Mouse (Mus musculus) neural tube, embryonic 11.5 days (tissue): ENCODE data around the gene Kyat3. TPM values are rescaled to one million over a fixed set of nuclear protein-coding genes. Genes with fewer than 3 reads are reported as not detected.

ENCODE experiments used
- ATAC-seq: fragments of 200-750 bp; cut with Nextera tagmentation; 2 replicates; pipeline ENCODE4 v1.8.0; 2017; ENCODE audit warnings: moderate number of reproducible peaks, mild to moderate bottlenecking, moderate TSS enrichment, moderate library complexity; ENCODE audit not compliant: insufficient read depth, low FRiP score, low TSS enrichment
- DNase-seq: peaks from one replicate; pipeline ENCODE4 v3.0.0-alpha.2; 2015; ENCODE audit warnings: low spot score
- H3K27ac ChIP-seq: fragments of 300-500 bp; sonication (generic); 2 replicates; pipeline ENCODE4 v1.5.1; 2014; ENCODE audit warnings: low read depth, mild to moderate bottlenecking, low read length
- H3K27me3 ChIP-seq: fragments of 300-500 bp; sonication (generic); 2 replicates; pipeline ENCODE4 v1.6.1; 2014; ENCODE audit warnings: mild to moderate bottlenecking, low read length, mixed read lengths; ENCODE audit not compliant: control insufficient read depth, insufficient read depth
- H3K36me3 ChIP-seq: fragments of 300-500 bp; sonication (generic); 2 replicates; pipeline ENCODE4 v1.6.1; 2014; ENCODE audit warnings: mild to moderate bottlenecking, low read length, moderate library complexity, mixed read lengths; ENCODE audit not compliant: control insufficient read depth, insufficient read depth
- H3K4me1 ChIP-seq: fragments of 300-500 bp; sonication (generic); 2 replicates; pipeline ENCODE4 v1.6.1; 2014; ENCODE audit warnings: low read length, mixed read lengths; ENCODE audit not compliant: control insufficient read depth, insufficient read depth
- H3K4me2 ChIP-seq: fragments of 300-500 bp; sonication (generic); 2 replicates; pipeline ENCODE4 v1.6.1; 2014; ENCODE audit warnings: low read depth, mild to moderate bottlenecking, moderate library complexity
- H3K4me3 ChIP-seq: fragments of 300-500 bp; sonication (generic); 2 replicates; pipeline ENCODE4 v1.5.1; 2014; ENCODE audit warnings: low read depth, low read length
- H3K9ac ChIP-seq: fragments of 300-500 bp; sonication (generic); 2 replicates; pipeline ENCODE4 v1.6.1; 2014; ENCODE audit warnings: mild to moderate bottlenecking, low read length
- H3K9me3 ChIP-seq: fragments of 300-500 bp; sonication (generic); 2 replicates; pipeline ENCODE4 v1.6.1; 2016; ENCODE audit warnings: low read length; ENCODE audit not compliant: control insufficient read depth
- WGBS: fragments of 180-500 bp; shearing (Covaris S2); extraction: QIAGEN DNeasy Blood & Tissue Kit; methylation state at CpG from one replicate; pipeline ENCODE4 v1.1.7; 2014; 5-methylcytosine and 5-hydroxymethylcytosine counted together
- polyA plus RNA-seq: library from polyadenylated mRNA; unstranded; fragments of >200 nt; fragmentation: Nextera tagmentation; extraction: Ambion mirVana; gene quantifications from 2 replicates; pipeline ENCODE4 v1.2.1, GENCODE M21; 2014

The Kyat3 gene
- polyA plus RNA-seq, 1 experiment from 2014 or later: 14.4 TPM

- ATAC-seq (no peak), DNase-seq (no peak)
- Histone ChIP-seq H3K36me3 (no peaks in the 10 kb centered on the region), H3K4me1 (no peaks in the 10 kb centered on the region), H3K9ac (no peak overlapping the region), H3K27ac (no peak overlapping the region), H3K27me3 (no peaks in the 10 kb centered on the region), H3K4me2 (no peak overlapping the region), H3K9me3 (no peaks in the 10 kb centered on the region), H3K4me3 (no peak overlapping the region)
- 66% methylated on average over 6 of the region's 6 CpGs for WGBS
Observed at GRCm38 (mm10) chr3:142760356-142760755, 59.5 kb downstream of the Kyat3 start.

- WGBS: under 1% methylated on average over 64 of the region's 64 CpGs
- peaks cover 5% of the 10 kb centered on the region for H3K4me1 ChIP-seq
Observed at GRCm38 (mm10) chr3:142764995-142765777, 64.3 kb downstream of the Kyat3 start, which contains the start of gene Gtf2b. TSS of gene Gtf2b (plus strand) at chr3:142765045.

GRCm38 (mm10) chr3:142765778-142766165 is 64.9 kb downstream of the Kyat3 start:
- H3K27me3 ChIP-seq: no peaks in the 10 kb centered on the region
- H3K4me3 ChIP-seq: peak overlapping the region; percentile 89
- 33% methylated on average over 10 of the region's 10 CpGs for WGBS
- H3K4me2 ChIP-seq: peak overlapping the region; percentile 50
- no peak overlapping the region for H3K27ac ChIP-seq
- H3K36me3 ChIP-seq: no peaks in the 10 kb centered on the region
- H3K9me3 ChIP-seq: no peaks in the 10 kb centered on the region
- H3K9ac ChIP-seq: peak overlapping the region; percentile 94
- ATAC-seq: no peak
- H3K4me1 ChIP-seq: peaks cover 5% of the 10 kb centered on the region
- no peak for DNase-seq

More at GRCm38 (mm10) chr3:142764995-142765777, 64.3 kb downstream of the Kyat3 start, which contains the start of gene Gtf2b:
- Histone ChIP-seq H3K36me3 (no peaks in the 10 kb centered on the region), H3K4me2 (peak within 1 kb of the TSS; percentile 50), H3K9me3 (no peaks in the 10 kb centered on the region), H3K27me3 (no peaks in the 10 kb centered on the region), H3K4me3 (peak within 1 kb of the TSS; percentile 89), H3K27ac (peak within 1 kb of the TSS; percentile 78), H3K9ac (peak within 1 kb of the TSS; percentile 94)
- ATAC-seq (peak; percentile 98), DNase-seq (peak; percentile 96)

- H3K36me3 ChIP-seq: no peaks in the 10 kb centered on the region
- H3K9me3 ChIP-seq: no peaks in the 10 kb centered on the region
- H3K4me1 ChIP-seq: peaks cover 5% of the 10 kb centered on the region
- DNase-seq (no peak), ATAC-seq (no peak)
- H3K9ac ChIP-seq: no peak overlapping the region
- no peak overlapping the region for H3K4me2 ChIP-seq
- H3K27ac ChIP-seq: no peak overlapping the region
- no peak overlapping the region for H3K4me3 ChIP-seq
- no peaks in the 10 kb centered on the region for H3K27me3 ChIP-seq
- WGBS: 94% methylated on average over 6 of the region's 6 CpGs
Observed at GRCm38 (mm10) chr3:142768498-142768897, 67.6 kb downstream of the Kyat3 start.

- H3K9me3 ChIP-seq: no peaks in the 10 kb centered on the region
- H3K4me3 ChIP-seq: no peak overlapping the region
- WGBS: 72% methylated on average over 1 of the region's 1 CpGs
- no peak overlapping the region for H3K9ac ChIP-seq
- H3K27ac ChIP-seq: no peak overlapping the region
- H3K4me2 ChIP-seq: no peak overlapping the region
- H3K27me3 ChIP-seq: no peaks in the 10 kb centered on the region
- no peaks in the 10 kb centered on the region for H3K36me3 ChIP-seq
- peaks cover 5% of the 10 kb centered on the region for H3K4me1 ChIP-seq
- ATAC-seq: no peak
- no peak for DNase-seq
Observed at GRCm38 (mm10) chr3:142770518-142770917, 69.7 kb downstream of the Kyat3 start.

GRCm38 (mm10) chr3:142773538-142774191 is 72.8 kb downstream of the Kyat3 start:
- Histone ChIP-seq H3K36me3 (no peaks in the 10 kb centered on the region), H3K9me3 (no peaks in the 10 kb centered on the region), H3K4me2 (no peak overlapping the region), H3K4me1 (no peaks in the 10 kb centered on the region), H3K27ac (no peak overlapping the region), H3K9ac (no peak overlapping the region), H3K4me3 (no peak overlapping the region), H3K27me3 (no peaks in the 10 kb centered on the region)
- 83% methylated on average over 4 of the region's 4 CpGs for WGBS
- DNase-seq: no peak
- no peak for ATAC-seq

- 87% methylated on average over 3 of the region's 3 CpGs for WGBS
- H3K27ac ChIP-seq: no peak overlapping the region
- no peaks in the 10 kb centered on the region for H3K4me1 ChIP-seq
- H3K9me3 ChIP-seq: no peaks in the 10 kb centered on the region
- DNase-seq: no peak
- no peak overlapping the region for H3K4me2 ChIP-seq
- ATAC-seq: no peak
- peaks cover 6% of the 10 kb centered on the region for H3K36me3 ChIP-seq
- no peaks in the 10 kb centered on the region for H3K27me3 ChIP-seq
- H3K4me3 ChIP-seq: no peak overlapping the region
- no peak overlapping the region for H3K9ac ChIP-seq
Observed at GRCm38 (mm10) chr3:142777227-142777626, 76.4 kb downstream of the Kyat3 start.

GRCm38 (mm10) chr3:142786423-142787072 is 85.7 kb downstream of the Kyat3 start:
- Histone ChIP-seq H3K4me2 (no peak overlapping the region), H3K27ac (no peak overlapping the region), H3K4me1 (no peaks in the 10 kb centered on the region), H3K9me3 (no peaks in the 10 kb centered on the region), H3K27me3 (no peaks in the 10 kb centered on the region), H3K4me3 (no peak overlapping the region), H3K36me3 (no peaks in the 10 kb centered on the region), H3K9ac (no peak overlapping the region)
- 61% methylated on average over 2 of the region's 2 CpGs for WGBS
- peak; percentile 35; the same call in 1 of the 2 replicates for ATAC-seq
- DNase-seq: no peak
